Mouse (Mus musculus) midbrain, embryonic 16.5 days (tissue): ENCODE data around the gene Ppm1k. TPM values are rescaled to one million over a fixed set of nuclear protein-coding genes. Genes with fewer than 3 reads are reported as not detected.

Source experiments
- polyA plus RNA-seq: library from polyadenylated mRNA; unstranded; fragments of >200 nt; fragmentation: Nextera tagmentation; extraction: Ambion mirVana; gene quantifications from 2 replicates; pipeline ENCODE4 v1.2.1, GENCODE M21; 2015

The Ppm1k gene
- polyA plus RNA-seq, 1 experiment from 2014 or later, result 7.2 TPM

Other genes starting within 250 kb of the Ppm1k start
- gene Vmn1r16, start 206.0 kb downstream of the Ppm1k start, polyA plus RNA-seq, result not detected in 2 replicates
- gene Vmn1r17, start 171.7 kb downstream of the Ppm1k start, polyA plus RNA-seq, result not detected in 2 replicates
- not detected in 2 replicates for gene Vmn1r18, start 139.7 kb downstream of the Ppm1k start, polyA plus RNA-seq
- gene Vmn1r19, start 131.7 kb downstream of the Ppm1k start, polyA plus RNA-seq, result not detected in 2 replicates
- not detected in 2 replicates for gene Vmn1r20, start 106.5 kb downstream of the Ppm1k start, polyA plus RNA-seq
- gene Herc6, start 45.5 kb upstream of the Ppm1k start, polyA plus RNA-seq, result 0.83 and 1.1 TPM in 2 replicates
- gene Pyurf, start 156.6 kb upstream of the Ppm1k start, polyA plus RNA-seq, result 13.9 and 15.5 TPM in 2 replicates
- 104 and 105 TPM in 2 replicates for gene Lancl2, start 167.1 kb upstream of the Ppm1k start, polyA plus RNA-seq